Mouse (Mus musculus) hematopoietic stem cell, adult 5-6 weeks (primary cell): ENCODE results near the gene Smim11. TPM values are rescaled to one million over a fixed set of nuclear protein-coding genes. Genes with fewer than 3 reads are reported as not detected.

Source experiments
- ATAC-seq, 2 experiments: fragments of 125-278 bp in 1 of 2; replicated peaks in 1 of 2; 2 replicates each; pipeline ENCODE4 v1.8.0; 2016 to 2017; ENCODE audit warnings: inconsistent platforms in 2 of 2, mild to moderate bottlenecking in 2 of 2, moderate number of reproducible peaks in 2 of 2, low read depth in 1 of 2, moderate TSS enrichment in 1 of 2; ENCODE audit not compliant: low FRiP score in 2 of 2, poor library complexity in 2 of 2, severe bottlenecking in 2 of 2, insufficient read depth in 1 of 2, low TSS enrichment in 1 of 2
- total RNA-seq: library from RNA; stranded (forward); fragments of 172-1452, 232-1000 nt; gene quantifications from 2 replicates; pipeline ENCODE4 v1.2.3, GENCODE M21; 2017

Gene Smim11
- total RNA-seq, 1 experiment from 2014 or later: 170 TPM

DNA sequence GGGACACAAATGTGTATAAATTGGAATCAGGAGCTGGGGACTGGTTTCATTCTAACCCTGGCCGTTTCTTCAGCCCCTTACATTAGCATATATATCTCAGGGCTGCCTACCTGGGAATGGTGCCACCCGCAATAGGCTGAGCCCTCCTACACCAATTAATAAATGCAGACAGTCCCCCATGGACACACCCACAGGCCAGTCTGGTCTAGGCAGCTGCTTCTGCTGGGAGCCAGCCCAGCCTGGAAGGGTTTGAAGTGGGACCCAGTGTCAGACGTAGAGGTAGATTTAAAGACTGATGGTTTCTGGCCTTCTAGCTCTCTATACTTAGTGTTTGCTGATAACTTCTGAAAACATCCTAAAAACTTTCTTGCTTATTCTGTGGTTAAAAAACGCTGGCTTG, 8.0 kb downstream of the Smim11 start:
- no peak for ATAC-seq

- ATAC-seq: peak; percentile 70 to 80
Observed at GRCm38 (mm10) chr16:92313953-92314741, 13.1 kb downstream of the Smim11 start.

DNA sequence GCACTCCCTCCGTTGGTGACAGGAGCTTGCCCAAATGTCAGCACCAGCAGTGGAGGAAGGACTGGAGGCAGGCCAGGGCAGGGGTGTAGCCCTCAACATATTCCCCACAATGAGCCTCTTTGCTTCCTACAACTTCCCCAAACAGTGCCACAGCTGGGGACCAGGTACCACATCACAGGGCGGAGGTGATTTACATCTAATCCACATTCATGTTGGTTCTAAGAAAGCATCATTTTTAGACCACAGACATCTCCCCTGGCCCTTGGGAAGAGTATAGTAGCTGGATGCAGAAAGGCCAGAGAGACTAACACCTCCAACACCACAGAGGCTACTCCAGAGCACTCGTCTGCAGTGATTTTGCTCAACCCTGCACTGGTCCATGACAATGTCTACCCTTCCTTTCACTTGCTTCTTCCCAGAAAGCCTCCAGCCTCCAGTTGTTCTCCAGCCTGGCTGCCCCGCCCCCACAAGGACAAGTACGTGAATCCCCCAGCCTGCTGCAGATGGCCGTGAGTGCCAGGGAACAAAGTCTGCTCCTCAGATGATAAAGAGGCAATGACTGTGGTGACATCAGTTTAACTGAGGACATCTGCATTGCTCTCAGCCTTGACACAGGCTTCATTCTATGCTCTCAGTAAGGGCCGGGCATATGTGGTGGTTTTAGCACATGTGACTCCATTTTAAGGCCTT, 15.1 kb downstream of the Smim11 start:
- ATAC-seq: no peak

- ATAC-seq: peak; percentile 90
Observed at GRCm38 (mm10) chr16:92319353-92320109, 18.4 kb downstream of the Smim11 start.

DNA sequence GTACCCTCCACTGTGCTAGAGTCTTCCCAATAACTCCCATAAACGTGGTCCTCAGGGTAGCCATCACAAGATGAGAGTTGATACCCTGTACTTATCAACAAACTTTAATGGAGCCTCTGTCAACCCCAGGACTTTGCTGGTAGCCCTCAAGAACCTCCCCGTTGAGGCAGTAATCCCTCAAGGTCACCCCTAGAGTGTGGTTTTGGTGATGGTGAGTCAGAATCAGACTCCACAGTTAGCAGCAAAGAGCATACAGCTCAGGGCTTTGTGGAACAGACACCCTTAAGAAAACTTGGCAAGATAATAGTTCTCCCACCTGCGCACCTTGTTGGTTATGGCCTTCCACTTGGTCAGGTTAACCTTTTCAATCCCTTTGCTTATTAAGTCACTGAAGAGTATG, 19.3 kb downstream of the Smim11 start:
- ATAC-seq: no peak

GRCm38 (mm10) chr16:92321341-92321740, 20.3 kb downstream of the Smim11 start, which contains the start of gene Fam243:
Gene Fam243, minus strand, starts transcription at chr16:92321441.
- ATAC-seq: no peak

DNA sequence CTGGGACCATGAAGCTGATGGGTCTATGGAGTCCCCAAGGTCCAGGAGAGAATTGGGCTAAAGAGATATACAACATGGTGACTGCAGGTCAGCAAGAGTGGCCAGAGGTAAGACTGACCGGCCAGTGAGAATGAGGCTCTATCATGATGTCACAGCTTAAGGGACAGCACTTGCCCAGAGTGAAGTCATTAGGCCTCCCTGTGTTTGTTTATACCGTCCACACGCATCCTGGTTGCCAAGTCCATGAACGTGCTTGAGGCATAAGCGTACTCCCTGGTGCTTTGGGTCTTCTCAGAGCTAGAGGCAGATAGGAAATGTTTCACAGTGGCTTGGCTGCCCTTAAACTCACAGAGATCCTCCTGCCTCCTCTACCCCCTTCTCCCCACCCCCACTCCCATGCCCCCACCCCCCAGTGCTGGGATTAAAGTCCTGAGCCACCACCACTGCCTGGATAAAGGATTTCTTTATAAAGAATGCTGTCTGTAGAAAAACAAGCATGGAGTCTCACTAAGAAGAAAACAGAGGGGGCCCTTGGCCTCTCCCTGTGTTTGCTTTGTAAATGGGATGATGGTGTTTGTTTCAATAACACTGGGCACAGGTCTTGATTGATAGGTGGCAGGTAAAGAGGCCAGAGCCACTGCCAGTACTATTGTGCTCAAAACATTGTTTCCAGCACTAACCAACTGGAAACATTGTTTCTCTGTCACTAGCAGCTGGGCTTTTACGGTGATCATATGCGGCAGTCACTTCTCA, 23.4 kb downstream of the Smim11 start:
- no peak for ATAC-seq

DNA sequence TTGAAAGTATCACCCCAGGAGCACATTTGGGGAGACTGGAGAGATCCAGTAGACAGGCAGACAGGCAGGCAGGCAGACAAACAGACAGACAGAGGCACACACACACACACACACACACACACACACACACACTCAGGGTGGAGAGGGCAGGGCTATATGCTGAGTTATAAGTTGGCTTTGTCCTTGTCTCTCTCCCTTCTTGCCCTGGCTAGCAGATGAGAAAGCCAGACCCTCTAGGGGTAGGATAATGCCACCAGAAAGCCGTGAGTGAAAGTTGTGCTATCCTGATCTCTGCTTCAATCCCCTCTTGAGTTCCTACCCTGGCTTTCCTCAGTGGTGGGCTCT, 23.9 kb downstream of the Smim11 start:
- ATAC-seq: no peak

- ATAC-seq: no peak
Observed at GRCm38 (mm10) chr16:92327911-92328310, 26.8 kb downstream of the Smim11 start.

DNA sequence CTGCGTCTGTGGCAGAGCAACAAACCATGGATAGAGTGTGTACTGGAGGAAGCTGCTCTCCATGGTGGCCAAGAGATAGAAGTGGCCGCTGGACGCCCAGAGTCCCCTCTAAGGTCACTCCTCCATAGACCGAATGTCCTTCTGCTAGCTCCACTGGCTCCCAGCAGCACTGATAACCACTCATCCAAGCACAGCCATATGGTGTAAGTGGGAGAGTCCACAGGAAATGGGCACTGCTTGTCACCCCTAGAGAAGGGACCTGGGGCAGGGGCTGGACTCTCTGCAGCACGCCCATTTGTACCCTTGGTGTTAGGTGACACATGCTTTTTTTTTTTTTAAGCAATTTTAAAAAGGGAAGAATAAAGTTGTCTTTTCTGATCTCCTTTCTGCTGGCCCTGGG, 29.9 kb downstream of the Smim11 start:
- ATAC-seq: no peak

- no peak for ATAC-seq
Observed at GRCm38 (mm10) chr16:92334600-92334999, 33.5 kb downstream of the Smim11 start.

- peak; percentile 52 to 75; a peak in 1 of 4 replicates for ATAC-seq
Observed at GRCm38 (mm10) chr16:92336280-92336679, 35.2 kb downstream of the Smim11 start.

DNA sequence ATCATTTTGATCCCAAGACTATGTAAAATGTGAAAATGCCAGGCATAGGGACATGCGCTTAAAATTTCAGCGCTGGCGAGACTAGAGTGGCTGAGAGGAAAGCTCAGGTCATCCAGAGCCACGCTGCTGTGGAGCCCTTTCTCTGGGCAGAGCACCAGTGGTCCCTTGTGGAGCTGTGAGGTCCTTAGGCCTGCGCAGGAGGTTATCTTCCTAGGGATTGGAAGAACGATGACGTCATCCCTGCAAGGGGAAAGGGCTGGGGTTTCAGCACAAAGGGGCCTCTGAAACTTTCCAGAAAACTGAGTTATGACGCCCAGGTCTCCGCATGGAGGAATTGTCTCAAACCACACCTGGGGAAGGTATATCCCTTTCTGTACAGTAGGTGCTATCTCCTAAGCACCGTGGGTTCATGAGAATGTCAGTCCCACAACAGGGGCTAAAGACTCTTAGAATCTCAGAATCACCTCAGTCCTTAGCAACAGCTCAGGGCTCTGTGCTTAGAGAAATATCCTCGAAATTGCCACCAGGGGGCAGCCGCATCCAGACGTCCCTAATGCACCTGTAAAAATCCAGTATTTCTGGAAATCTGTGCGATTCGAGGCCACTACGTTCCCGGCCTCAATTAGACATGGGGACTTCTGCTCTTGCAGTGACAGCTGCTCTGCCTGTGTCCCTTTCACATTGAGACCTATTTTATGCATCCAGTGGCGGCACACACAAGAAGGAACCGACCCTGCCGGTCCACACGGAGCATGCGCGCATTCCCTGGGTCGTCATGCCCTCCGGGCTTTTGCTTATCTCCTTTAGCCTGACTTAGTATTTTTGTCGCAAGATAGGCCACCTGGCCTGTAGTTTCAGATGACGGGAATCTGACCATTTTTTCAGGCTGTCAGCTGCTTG, 39.8 kb downstream of the Smim11 start:
- ATAC-seq: peak; percentile 57 to 70

- ATAC-seq: no peak
Observed at GRCm38 (mm10) chr16:92345177-92345576, 44.1 kb downstream of the Smim11 start.

- ATAC-seq: no peak
Observed at GRCm38 (mm10) chr16:92346297-92346916, 45.3 kb downstream of the Smim11 start.

DNA sequence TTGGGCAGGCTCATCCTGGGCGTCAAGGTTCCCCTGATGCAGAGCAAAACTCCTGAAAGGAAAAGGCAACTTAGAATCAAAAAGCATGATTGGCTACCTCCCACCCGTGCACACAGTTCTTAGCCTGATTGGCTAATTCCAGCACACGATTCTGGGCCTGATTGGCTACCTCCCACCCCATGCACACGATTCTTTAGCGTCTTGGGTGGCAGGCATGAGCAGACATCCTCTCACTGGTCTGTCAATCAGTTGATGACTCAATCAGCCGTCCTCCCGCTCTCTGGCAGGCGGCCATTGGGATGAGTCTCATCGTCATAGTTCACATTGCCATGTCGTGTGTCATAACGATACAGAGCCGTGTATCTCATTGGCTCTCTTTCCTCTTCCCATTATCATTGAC, 47.9 kb downstream of the Smim11 start:
- no peak for ATAC-seq
